Mouse (Mus musculus) embryonic fibroblast, embryonic 13.5 days (primary cell): ENCODE data around the gene Litaf.

ENCODE experiments used
- CTCF ChIP-seq: IDR thresholded peaks from 2 replicates; pipeline ENCODE4 v1.5.1; 2011; ENCODE audit warnings: mild to moderate bottlenecking, control low read depth, low read length, moderate library complexity, borderline replicate concordance; ENCODE audit not compliant: insufficient read depth
- POLR2A ChIP-seq: IDR thresholded peaks from 2 replicates; pipeline ENCODE4 v1.6.1; 2011; ENCODE audit warnings: low read depth, mild to moderate bottlenecking, control low read depth, low read length, moderate library complexity

- TF ChIP-seq CTCF (no peak), POLR2A (no peak)
Measured at GRCm38 (mm10) chr16:10974037-10974446, 91.9 kb downstream of the Litaf start.
